Mouse (Mus musculus): ENCODE data around the gene Shb. TPM values are rescaled to one million over a fixed set of nuclear protein-coding genes. Genes with fewer than 3 reads are reported as not detected.

The Shb gene
- polyA plus RNA-seq, 1 experiment from 2014 or later: 4.9 TPM

DNA sequence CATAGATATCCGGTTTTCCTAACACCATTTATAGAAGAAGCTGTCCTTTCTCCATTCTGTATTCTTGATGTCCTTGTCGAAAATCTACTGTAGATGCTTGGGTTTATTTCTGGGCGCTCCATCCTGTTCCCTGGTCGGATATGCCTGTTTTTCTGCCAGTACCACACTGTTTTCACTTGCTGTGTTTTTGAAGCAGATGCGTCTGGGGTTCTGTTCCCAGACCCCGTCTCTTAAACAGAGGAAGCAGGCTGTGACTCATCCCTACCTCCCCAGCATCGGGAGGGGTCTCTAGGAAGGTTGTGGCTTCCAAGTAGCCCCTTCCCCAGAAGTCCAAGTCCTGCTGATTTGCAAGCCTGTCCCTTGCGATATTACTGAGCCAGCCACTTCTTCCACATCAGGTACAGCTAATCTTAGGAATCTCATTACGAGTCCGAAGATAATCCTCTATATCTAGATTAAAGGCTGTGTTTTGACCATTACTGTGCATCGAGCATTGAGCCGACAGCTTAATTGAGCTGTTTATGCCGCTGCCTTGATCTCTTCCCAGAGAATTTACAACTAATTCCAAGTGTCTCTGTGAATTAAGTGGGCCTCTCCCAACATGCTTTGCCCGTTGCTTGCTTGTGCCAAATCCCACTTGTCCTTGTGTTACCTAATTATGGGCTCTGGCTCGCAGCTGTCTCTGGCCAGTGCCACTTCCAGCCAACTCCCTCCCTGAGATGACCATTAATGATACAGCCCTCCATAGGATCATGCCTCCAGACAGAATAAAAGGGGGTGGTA, 8.1 kb upstream of the Shb start:
- WGBS: 47% methylated on average over 15 of the region's 15 CpGs
- H3K9me3 ChIP-seq (replicated peaks): no peaks in the 10 kb centered on the region
- H3K4me1 ChIP-seq: peaks cover 10% of the 10 kb centered on the region; the same call in 1 of the 2 replicates
- H3K27ac ChIP-seq: no peak overlapping the region
- H3K4me2 ChIP-seq: no peak overlapping the region
- no peak overlapping the region for H3K9ac ChIP-seq
- H3K36me3 ChIP-seq: no peaks in the 10 kb centered on the region
- ATAC-seq (replicated peaks; ENCODE audit: low FRiP score): no peak
- no peak overlapping the region for H3K4me3 ChIP-seq (replicated peaks)
- no peaks in the 10 kb centered on the region for H3K27me3 ChIP-seq

DNA sequence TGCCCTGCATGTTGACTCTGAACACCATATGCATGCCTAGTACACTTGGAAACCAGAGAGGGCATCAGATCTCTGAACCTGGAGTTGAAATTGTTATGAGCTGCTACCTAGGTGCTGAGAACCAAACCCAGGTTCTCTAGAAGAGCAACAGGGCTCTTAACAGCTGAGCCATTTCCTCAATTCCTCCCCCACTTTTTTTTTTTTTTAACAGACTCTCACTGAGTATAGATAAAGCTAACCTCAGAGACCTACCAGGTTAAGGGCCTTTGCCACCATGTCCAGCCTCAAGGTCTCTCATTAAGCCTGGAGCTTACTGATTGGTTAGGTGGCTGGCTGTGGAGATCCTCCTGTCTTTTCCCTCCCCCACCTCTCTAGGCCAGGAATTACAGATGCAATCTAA, 6.9 kb upstream of the Shb start:
- Histone ChIP-seq H3K9ac (no peak overlapping the region), H3K4me2 (no peak overlapping the region), H3K36me3 (no peaks in the 10 kb centered on the region), H3K4me1 (peaks cover 10% of the 10 kb centered on the region; the same call in 1 of the 2 replicates), H3K27me3 (no peaks in the 10 kb centered on the region), H3K27ac (no peak overlapping the region), H3K4me3 (replicated peaks) (no peak overlapping the region), H3K9me3 (replicated peaks) (no peaks in the 10 kb centered on the region)
- no peak for ATAC-seq (replicated peaks; ENCODE audit: low FRiP score)

DNA sequence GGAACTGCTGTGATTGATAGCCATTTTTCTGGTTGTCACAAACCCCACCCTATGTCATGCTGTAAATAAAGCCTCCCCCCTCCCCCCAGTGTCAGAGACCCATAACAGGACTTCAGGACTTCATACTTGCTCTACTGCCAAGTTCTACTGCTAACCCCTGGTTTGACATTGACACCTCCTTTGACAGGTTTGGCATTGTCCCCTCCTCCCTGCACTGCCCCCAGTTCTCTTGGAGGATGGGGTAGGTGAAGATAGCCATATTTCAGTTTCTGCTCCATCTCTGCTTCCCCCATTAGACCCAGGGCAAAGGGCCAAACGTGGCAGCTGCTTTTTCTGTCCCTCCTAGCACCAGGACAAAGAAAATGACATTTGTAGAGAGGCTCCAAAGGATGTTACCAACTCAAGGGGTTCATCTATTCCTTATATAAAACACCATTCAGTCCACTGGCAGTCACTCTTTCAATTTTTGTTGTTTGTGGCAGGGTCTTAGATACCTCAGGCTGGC, 1.2 kb upstream of the Shb start:
- Histone ChIP-seq H3K27ac (0 out of 2 replicates have a peak overlapping the region, but pooled peaks have one; percentile 49), H3K36me3 (no peaks in the 10 kb centered on the region), H3K4me2 (no peak overlapping the region), H3K9ac (no peak overlapping the region), H3K27me3 (no peaks in the 10 kb centered on the region), H3K9me3 (replicated peaks) (no peaks in the 10 kb centered on the region), H3K4me3 (replicated peaks) (no peak overlapping the region), H3K4me1 (peaks cover 51% of the 10 kb centered on the region)
- WGBS: 60% methylated on average over 1 of the region's 1 CpGs
- no peak for ATAC-seq (replicated peaks; ENCODE audit: low FRiP score)

DNA sequence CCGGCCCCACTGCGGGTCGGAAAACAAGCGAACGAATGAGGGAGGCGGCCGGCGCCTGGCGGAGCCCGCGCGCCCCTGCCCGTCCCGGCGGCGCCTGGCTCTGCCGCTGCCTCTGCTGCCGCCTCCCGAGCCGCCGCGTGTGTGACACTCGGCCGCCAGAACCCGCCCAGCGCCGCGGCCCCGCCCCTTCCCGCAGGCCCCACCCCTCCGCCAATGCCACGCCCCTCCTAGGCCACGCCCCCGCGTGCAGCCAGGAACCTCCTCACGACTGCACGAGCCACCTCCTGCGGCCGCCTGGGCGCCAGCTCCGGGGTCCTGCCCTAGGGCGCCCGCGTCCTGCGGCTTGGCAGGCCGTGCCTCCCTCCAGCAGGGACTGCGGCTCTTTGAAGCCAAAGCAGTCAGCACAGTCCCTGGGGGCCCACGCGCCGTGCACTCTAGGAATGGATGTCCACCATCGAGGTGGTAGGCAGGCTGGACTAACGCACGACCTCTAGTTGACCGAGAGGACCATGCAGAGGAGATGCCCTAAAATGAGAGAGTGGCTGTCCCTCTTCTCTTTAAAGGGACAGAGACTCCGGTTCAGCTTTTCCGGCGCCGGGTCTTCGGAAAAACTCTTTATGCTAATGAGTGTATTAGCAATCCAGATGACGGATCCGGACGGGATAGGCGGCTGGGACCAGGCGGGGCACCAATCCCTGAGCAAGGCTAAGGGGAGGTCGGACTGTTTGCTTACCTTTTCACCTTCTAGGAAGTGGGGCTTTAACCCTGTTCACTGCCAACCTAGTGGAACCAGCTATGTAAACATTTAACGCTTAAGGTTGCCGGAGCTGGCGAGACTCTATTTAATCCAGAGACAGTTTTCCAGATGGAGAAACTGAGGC, 1.4 kb downstream of the Shb start:
- 0% methylated on average over 51 of the region's 68 CpGs for WGBS

DNA sequence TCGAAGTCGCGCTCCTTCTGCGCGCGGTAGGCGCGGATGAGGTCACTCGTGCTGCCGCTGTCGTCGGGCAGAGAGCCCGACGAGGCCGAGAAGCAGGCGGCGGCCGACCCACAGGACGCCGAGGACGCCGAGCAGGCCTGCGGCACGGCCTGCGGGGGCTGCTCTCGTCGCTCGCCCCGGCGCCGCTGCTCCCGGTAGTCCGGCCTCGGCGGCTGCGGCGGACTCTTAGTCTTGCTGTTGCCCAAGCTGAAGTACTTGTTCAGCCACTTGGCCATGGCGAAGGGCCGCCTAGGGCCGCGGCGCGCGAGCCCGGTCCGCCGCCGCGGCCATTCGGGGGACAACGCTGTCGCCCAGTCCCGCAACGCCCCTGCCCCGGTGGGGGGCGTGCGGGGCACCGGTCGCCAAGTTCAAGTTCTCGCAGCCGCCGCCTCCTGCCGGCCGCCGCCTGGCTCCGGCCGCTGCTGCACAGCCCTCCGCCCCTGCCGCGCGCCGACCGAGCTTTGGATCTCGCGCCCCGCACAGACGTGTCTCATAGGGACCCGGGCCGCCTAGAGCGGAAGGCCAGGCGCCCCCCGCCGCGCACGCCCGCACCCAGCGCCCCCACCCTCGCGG, 2.2 kb downstream of the Shb start:
- WGBS: under 1% methylated on average over 83 of the region's 89 CpGs
- peak; percentile 49 for ATAC-seq (replicated peaks; ENCODE audit: low FRiP score)
- Histone ChIP-seq H3K27me3 (no peaks in the 10 kb centered on the region), H3K9ac (peak overlapping the region; percentile 86), H3K4me3 (replicated peaks) (peak overlapping the region; percentile 82), H3K4me1 (peaks cover 67% of the 10 kb centered on the region), H3K9me3 (replicated peaks) (no peaks in the 10 kb centered on the region), H3K36me3 (0 out of 2 replicates have a peak, but pooled peaks cover 6% of the 10 kb centered on the region), H3K4me2 (peak overlapping the region; percentile 98), H3K27ac (peak overlapping the region; percentile 98)

More for the DNA sequence above, 1.4 kb downstream of the Shb start:
- Histone ChIP-seq H3K4me2 (peak overlapping the region; percentile 98), H3K27me3 (no peaks in the 10 kb centered on the region), H3K27ac (peak overlapping the region; percentile 98), H3K9ac (peak overlapping the region; percentile 86), H3K4me3 (replicated peaks) (peak overlapping the region; percentile 82), H3K9me3 (replicated peaks) (no peaks in the 10 kb centered on the region), H3K4me1 (peaks cover 67% of the 10 kb centered on the region), H3K36me3 (0 out of 2 replicates have a peak, but pooled peaks cover 6% of the 10 kb centered on the region)
- ATAC-seq (replicated peaks; ENCODE audit: low FRiP score): peak; percentile 91

DNA sequence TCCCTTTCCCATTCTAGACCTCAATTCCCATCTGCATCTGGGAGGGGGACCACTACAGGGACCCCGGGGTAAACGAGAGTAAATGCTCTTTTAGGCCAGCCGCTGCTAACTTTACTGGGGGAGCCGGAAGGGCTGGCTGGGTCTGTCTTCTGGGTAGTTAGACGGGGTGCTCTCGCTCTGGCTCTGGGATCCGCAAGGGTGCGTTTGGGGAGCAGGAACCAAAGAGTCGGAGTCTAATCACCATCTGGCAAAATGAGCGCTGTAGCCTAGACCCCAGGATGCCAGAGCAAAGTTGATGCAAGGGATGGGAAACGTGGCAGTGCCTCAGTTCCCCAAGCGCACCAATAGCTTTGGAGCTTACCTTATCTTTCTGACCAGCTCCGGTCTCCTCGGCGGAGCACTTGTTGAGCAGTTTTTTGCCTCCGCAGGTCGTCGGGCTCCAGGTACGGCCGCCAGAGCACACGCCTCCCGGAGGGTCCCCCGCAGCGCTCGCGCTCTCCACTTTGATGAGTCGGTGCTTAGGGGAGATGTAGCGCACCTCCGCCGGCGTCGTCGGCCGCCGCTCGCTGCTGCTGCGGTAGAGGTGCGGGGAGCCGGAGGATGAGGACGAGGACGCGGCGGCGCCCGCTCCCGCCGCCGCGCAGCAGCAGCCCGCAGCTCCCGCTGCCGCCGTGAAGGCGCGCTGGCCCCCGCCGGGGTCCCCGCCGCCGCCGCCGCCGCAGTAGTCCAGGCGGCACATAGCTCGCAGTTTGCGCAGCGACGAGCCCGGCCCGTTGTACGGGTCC, 2.9 kb downstream of the Shb start:
- ATAC-seq (replicated peaks; ENCODE audit: low FRiP score): no peak
- peaks cover 67% of the 10 kb centered on the region for H3K4me1 ChIP-seq
- peak overlapping the region; percentile 98 for H3K4me2 ChIP-seq
- H3K27ac ChIP-seq: peak overlapping the region; percentile 98
- H3K4me3 ChIP-seq (replicated peaks): peak overlapping the region; percentile 82
- H3K9me3 ChIP-seq (replicated peaks): no peaks in the 10 kb centered on the region
- H3K9ac ChIP-seq: peak overlapping the region; percentile 86
- WGBS: under 1% methylated on average over 71 of the region's 71 CpGs
- H3K36me3 ChIP-seq: 0 out of 2 replicates have a peak, but pooled peaks cover 6% of the 10 kb centered on the region
- no peaks in the 10 kb centered on the region for H3K27me3 ChIP-seq

DNA sequence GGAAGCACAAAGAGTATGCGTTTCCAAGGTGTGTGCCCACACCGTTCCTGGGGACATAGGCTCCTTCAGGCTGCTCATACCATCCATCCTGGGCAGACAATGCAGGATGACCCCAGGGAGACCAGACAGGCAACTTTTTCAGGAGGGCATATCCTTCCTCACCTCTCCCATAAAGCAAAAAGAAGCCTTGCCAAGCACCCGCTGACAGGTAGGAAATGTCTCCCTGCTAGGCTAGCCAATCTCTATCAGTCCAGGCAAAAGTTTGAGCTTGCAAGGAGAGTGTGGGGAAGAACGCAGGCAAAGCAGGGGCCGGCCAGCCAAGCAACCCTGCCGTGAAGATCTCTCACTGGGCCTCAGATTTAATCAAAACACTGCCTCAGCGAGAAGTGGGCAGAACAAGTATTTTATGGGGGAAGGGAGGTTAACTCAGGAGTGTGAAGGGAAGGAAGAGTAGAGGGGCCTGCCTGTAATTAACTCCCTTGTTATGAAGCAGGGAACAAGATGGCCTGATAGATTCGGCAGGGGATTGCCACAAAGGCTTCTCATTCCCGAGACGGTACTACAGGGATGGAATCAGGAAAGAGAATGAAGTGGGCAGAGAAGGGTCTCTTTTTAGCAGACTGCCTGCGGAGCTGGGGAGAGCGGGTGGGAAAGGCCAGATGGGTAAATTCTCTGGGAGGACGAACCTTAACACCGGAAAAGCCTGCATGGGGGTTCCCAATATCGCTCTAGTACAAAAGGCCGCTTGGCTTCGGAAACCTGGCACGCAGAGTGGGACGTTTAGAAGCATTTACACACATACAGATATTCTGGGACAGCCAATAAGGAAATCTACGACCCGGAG, 3.7 kb downstream of the Shb start:
- ATAC-seq (replicated peaks; ENCODE audit: low FRiP score): no peak
- Histone ChIP-seq H3K4me3 (replicated peaks) (peak overlapping the region; percentile 82), H3K27ac (peak overlapping the region; percentile 98), H3K36me3 (peaks cover 12% of the 10 kb centered on the region), H3K27me3 (no peaks in the 10 kb centered on the region), H3K9me3 (replicated peaks) (no peaks in the 10 kb centered on the region), H3K9ac (peak overlapping the region; percentile 86), H3K4me2 (peak overlapping the region; percentile 98), H3K4me1 (peaks cover 66% of the 10 kb centered on the region)
- WGBS: 5% methylated on average over 21 of the region's 21 CpGs

DNA sequence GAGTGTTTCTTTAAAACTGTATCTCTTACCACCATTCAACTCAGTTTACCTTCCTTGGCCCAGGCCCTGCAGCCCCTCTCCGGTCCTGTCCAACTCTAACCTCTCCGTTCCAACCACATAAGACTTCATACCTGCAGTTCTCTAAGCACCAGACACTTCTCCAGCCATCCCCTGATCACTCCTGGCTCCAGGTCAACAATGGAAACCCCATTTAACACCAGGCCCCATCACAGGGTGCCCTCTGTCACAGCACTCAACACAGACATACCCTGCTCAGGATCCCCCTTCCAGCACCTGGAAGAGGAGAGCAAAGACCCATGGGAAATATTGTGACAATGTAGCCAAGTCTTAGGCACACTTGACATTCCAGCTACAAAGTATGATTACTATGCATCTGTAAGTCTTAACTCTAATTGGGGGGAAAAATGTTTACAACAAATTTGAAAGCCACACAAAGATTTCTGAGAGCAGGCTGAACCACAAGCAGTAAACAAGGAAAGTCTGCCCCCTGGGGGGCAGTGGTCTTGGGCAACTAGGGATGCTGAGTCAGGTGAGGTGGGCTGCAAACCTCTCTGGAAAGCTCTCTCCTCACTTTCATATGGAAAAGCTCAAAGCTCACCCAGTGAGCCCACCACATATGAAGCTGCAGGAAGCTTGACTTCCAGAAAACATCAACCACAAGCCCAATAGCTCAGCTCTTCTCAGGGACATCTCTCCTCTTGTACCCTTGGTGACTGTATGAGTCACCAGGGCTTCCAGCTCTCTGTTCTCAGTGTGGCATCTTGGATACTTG, 4.5 kb downstream of the Shb start:
- WGBS: 94% methylated on average over 2 of the region's 2 CpGs
- ATAC-seq (replicated peaks; ENCODE audit: low FRiP score): no peak

DNA sequence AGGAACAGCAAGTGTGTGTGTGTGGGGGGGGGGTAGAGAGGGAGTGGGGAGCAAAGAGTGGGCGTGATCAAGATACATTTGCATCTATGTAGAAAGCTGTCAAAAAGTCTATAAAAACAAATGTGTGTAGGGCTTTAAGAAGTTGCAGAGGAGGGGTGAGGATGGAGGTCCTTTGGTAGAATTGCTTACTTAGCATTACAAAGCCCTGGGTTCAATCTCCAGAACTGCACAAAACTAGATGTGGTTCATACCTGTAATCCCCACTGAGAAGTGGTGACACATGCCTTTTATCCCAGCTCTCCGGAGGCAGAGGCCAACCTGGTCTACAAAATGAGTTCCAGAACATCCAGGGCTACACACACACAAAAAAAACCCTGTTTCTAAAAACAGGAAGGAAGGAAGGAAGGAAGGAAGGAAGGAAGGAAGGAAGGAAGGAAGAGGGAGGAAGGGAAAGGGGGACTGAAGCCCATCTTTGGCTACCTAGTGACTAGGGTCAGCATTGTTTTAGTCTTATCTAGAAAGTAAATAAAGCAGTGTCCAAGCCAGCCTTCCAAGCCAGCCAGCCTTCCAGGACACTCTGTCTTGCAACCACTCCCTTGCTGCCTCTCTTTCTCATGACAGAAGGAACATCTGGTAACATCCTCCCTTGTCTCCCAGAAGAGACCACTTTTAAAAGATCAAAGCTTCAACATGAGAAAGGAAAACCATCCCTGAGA, 5.3 kb downstream of the Shb start:
- no peak for ATAC-seq (replicated peaks; ENCODE audit: low FRiP score)
- peak overlapping the region; percentile 98 for H3K4me2 ChIP-seq
- WGBS: 87% methylated on average over 2 of the region's 2 CpGs

More for the DNA sequence above, 4.5 kb downstream of the Shb start:
- Histone ChIP-seq H3K9ac (peak overlapping the region; percentile 86), H3K36me3 (peaks cover 15% of the 10 kb centered on the region), H3K4me1 (peaks cover 67% of the 10 kb centered on the region), H3K4me3 (replicated peaks) (peak overlapping the region; percentile 82), H3K4me2 (peak overlapping the region; percentile 98), H3K27ac (peak overlapping the region; percentile 98), H3K27me3 (no peaks in the 10 kb centered on the region), H3K9me3 (replicated peaks) (no peaks in the 10 kb centered on the region)

More for the DNA sequence above, 5.3 kb downstream of the Shb start:
- peak overlapping the region; percentile 82; the same call in 1 of the 2 replicates for H3K4me3 ChIP-seq (replicated peaks)
- no peak overlapping the region for H3K9ac ChIP-seq
- H3K36me3 ChIP-seq: peaks cover 15% of the 10 kb centered on the region
- H3K27ac ChIP-seq: no peak overlapping the region
- no peaks in the 10 kb centered on the region for H3K27me3 ChIP-seq
- peaks cover 67% of the 10 kb centered on the region for H3K4me1 ChIP-seq
- no peaks in the 10 kb centered on the region for H3K9me3 ChIP-seq (replicated peaks)
